Mouse (Mus musculus): Measurements from ENCODE around the gene Jph4. TPM values are rescaled to one million over a fixed set of nuclear protein-coding genes. Genes with fewer than 3 reads are reported as not detected.
A peak's percentile ranks its signal among the peaks of the same experiment; 100 is the strongest.

Jph4 gene
- polyA plus RNA-seq, 1 experiment from 2014 or later = 0.18 TPM

GRCm38 (mm10) chr14:55102253-55102785 is 14.4 kb downstream of the Jph4 start:
- 77% methylated on average over 15 of the region's 15 CpGs for WGBS
- H3K4me1 ChIP-seq (replicated peaks; ENCODE audit: control insufficient read depth, insufficient read depth, low read length) = peaks cover 12% of the 10 kb centered on the region
- H3K36me3 ChIP-seq (ENCODE audit: control insufficient read depth, insufficient read depth, low read length) = peaks cover 9% of the 10 kb centered on the region; the same call in 1 of the 2 replicates
- H3K4me3 ChIP-seq (ENCODE audit: low read length) = no peak overlapping the region
- ATAC-seq (ENCODE audit: low read depth) = no peak
- no peak overlapping the region for H3K27ac ChIP-seq (ENCODE audit: low read length)
- H3K9ac ChIP-seq (ENCODE audit: low read length) = no peak overlapping the region
- no peaks in the 10 kb centered on the region for H3K9me3 ChIP-seq (ENCODE audit: control insufficient read depth, low read length)
- H3K4me2 ChIP-seq (ENCODE audit: low read depth, low read length) = no peak overlapping the region
- H3K27me3 ChIP-seq (ENCODE audit: control insufficient read depth, insufficient read depth, low read depth, low read length) = no peaks in the 10 kb centered on the region

DNA sequence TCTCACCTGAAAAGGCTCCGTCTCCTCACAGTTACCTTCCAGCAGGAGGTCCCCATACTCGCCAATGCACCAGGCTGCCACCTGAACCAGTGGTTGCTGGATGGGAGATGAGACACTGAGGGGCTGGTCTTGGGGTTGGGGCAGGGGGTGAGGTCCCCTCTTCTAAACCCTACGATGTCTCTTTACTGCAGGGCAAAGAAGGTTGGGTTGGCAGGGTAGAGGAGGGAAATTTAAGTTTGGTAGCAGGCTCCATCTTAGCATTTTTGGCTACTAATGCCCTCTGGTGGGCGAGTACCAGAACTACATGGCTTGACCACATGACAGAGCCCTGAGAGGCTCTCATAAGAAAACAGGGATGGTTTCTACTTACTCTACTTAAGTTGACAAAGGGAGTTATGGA is 15.1 kb downstream of the Jph4 start:
- H3K36me3 ChIP-seq (ENCODE audit: control insufficient read depth, insufficient read depth, low read length) = peaks cover 10% of the 10 kb centered on the region; the same call in 1 of the 2 replicates
- H3K27me3 ChIP-seq (ENCODE audit: control insufficient read depth, insufficient read depth, low read depth, low read length) = no peaks in the 10 kb centered on the region
- H3K4me3 ChIP-seq (ENCODE audit: low read length) = no peak overlapping the region
- no peak for ATAC-seq (ENCODE audit: low read depth)
- WGBS = 48% methylated on average over 4 of the region's 4 CpGs
- H3K4me2 ChIP-seq (ENCODE audit: low read depth, low read length) = no peak overlapping the region
- no peaks in the 10 kb centered on the region for H3K9me3 ChIP-seq (ENCODE audit: control insufficient read depth, low read length)
- H3K27ac ChIP-seq (ENCODE audit: low read length) = no peak overlapping the region
- H3K4me1 ChIP-seq (replicated peaks; ENCODE audit: control insufficient read depth, insufficient read depth, low read length) = peaks cover 12% of the 10 kb centered on the region
- H3K9ac ChIP-seq (ENCODE audit: low read length) = no peak overlapping the region

GRCm38 (mm10) chr14:55098067-55098466 is 18.7 kb downstream of the Jph4 start:
- Histone ChIP-seq H3K9ac (ENCODE audit: low read length) (no peak overlapping the region), H3K27ac (ENCODE audit: low read length) (peak overlapping the region; percentile 75)

GRCm38 (mm10) chr14:55097646-55098045 is 19.1 kb downstream of the Jph4 start:
- Histone ChIP-seq H3K9ac (ENCODE audit: low read length) (no peak overlapping the region), H3K4me1 (replicated peaks; ENCODE audit: control insufficient read depth, insufficient read depth, low read length) (peaks cover 18% of the 10 kb centered on the region), H3K27me3 (ENCODE audit: control insufficient read depth, insufficient read depth, low read depth, low read length) (no peaks in the 10 kb centered on the region), H3K4me3 (ENCODE audit: low read length) (no peak overlapping the region), H3K27ac (ENCODE audit: low read length) (peak overlapping the region; percentile 75), H3K9me3 (ENCODE audit: control insufficient read depth, low read length) (no peaks in the 10 kb centered on the region), H3K4me2 (ENCODE audit: low read depth, low read length) (no peak overlapping the region), H3K36me3 (ENCODE audit: control insufficient read depth, insufficient read depth, low read length) (peaks cover 10% of the 10 kb centered on the region; the same call in 1 of the 2 replicates)
- no peak for ATAC-seq (ENCODE audit: low read depth)
- WGBS = 64% methylated on average over 10 of the region's 10 CpGs

More at GRCm38 (mm10) chr14:55098067-55098466, 18.7 kb downstream of the Jph4 start:
- Histone ChIP-seq H3K27me3 (ENCODE audit: control insufficient read depth, insufficient read depth, low read depth, low read length) (no peaks in the 10 kb centered on the region), H3K9me3 (ENCODE audit: control insufficient read depth, low read length) (no peaks in the 10 kb centered on the region), H3K4me1 (replicated peaks; ENCODE audit: control insufficient read depth, insufficient read depth, low read length) (peaks cover 18% of the 10 kb centered on the region), H3K36me3 (ENCODE audit: control insufficient read depth, insufficient read depth, low read length) (peaks cover 10% of the 10 kb centered on the region; the same call in 1 of the 2 replicates), H3K4me3 (ENCODE audit: low read length) (no peak overlapping the region), H3K4me2 (ENCODE audit: low read depth, low read length) (no peak overlapping the region)
- WGBS = 41% methylated on average over 4 of the region's 4 CpGs
- peak; percentile 54 for ATAC-seq (ENCODE audit: low read depth)

DNA sequence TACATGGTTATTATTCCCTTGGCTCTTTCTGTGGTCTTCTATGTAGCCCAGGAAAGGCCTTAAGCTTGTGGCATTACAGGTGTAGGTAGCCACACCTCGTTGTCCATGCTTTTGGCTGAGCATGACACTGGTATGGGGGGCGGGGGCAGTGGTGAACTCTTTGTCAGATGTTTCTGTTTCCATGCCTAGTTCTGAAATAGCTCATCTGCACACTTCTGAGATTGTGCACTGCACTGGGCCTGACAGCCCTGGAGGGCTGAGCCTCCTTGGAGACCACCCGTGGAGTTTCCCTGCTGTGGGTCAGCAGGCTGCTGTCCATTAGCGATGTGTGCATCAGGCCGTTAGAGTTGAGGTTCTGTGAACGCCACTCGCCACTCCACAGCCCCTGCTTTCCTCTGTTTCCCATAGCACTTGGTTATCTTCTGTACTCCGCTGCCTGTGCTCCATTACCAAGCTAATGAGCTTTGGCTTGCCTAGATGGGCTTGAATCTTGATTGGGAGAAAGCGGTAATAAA is 20.1 kb downstream of the Jph4 start:
- ATAC-seq (ENCODE audit: low read depth) = no peak
- Histone ChIP-seq H3K9ac (ENCODE audit: low read length) (peak overlapping the region; percentile 32), H3K4me2 (ENCODE audit: low read depth, low read length) (no peak overlapping the region), H3K27me3 (ENCODE audit: control insufficient read depth, insufficient read depth, low read depth, low read length) (no peaks in the 10 kb centered on the region), H3K4me3 (ENCODE audit: low read length) (no peak overlapping the region), H3K4me1 (replicated peaks; ENCODE audit: control insufficient read depth, insufficient read depth, low read length) (peaks cover 18% of the 10 kb centered on the region), H3K36me3 (ENCODE audit: control insufficient read depth, insufficient read depth, low read length) (peaks cover 10% of the 10 kb centered on the region; the same call in 1 of the 2 replicates), H3K27ac (ENCODE audit: low read length) (no peak overlapping the region), H3K9me3 (ENCODE audit: control insufficient read depth, low read length) (no peaks in the 10 kb centered on the region)
- 51% methylated on average over 9 of the region's 9 CpGs for WGBS

DNA sequence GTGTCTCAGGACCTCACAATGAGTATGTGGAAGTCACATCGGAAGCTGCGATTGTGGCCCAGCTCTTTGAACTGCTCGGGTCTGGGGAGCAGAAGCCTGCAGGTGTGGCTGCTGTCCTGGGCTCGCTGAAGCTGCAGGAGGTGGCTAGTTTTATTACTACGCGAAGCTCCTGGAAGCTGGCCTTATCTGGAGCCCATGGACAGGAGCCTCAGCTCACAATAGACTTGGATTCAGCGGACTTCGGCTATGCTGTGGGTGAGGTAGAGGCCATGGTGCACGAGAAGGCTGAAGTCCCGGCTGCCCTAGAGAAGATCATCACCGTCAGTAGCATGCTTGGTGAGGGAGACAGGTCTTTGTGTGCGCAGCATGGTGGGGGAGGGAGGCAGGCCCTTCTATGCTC is 21.1 kb downstream of the Jph4 start:
- H3K4me3 ChIP-seq (ENCODE audit: low read length) = peak overlapping the region; percentile 61
- no peaks in the 10 kb centered on the region; the same call in 1 of the 2 replicates for H3K27me3 ChIP-seq (ENCODE audit: control insufficient read depth, insufficient read depth, low read depth, low read length)
- peaks cover 10% of the 10 kb centered on the region; the same call in 1 of the 2 replicates for H3K36me3 ChIP-seq (ENCODE audit: control insufficient read depth, insufficient read depth, low read length)
- H3K27ac ChIP-seq (ENCODE audit: low read length) = no peak overlapping the region
- ATAC-seq (ENCODE audit: low read depth) = no peak
- peak overlapping the region; percentile 69 for H3K4me2 ChIP-seq (ENCODE audit: low read depth, low read length)
- peaks cover 27% of the 10 kb centered on the region for H3K4me1 ChIP-seq (replicated peaks; ENCODE audit: control insufficient read depth, insufficient read depth, low read length)
- no peaks in the 10 kb centered on the region for H3K9me3 ChIP-seq (ENCODE audit: control insufficient read depth, low read length)
- WGBS = 60% methylated on average over 12 of the region's 12 CpGs
- peak overlapping the region; percentile 76 for H3K9ac ChIP-seq (ENCODE audit: low read length)

GRCm38 (mm10) chr14:55095263-55095662 is 21.5 kb downstream of the Jph4 start:
- Histone ChIP-seq H3K9me3 (ENCODE audit: control insufficient read depth, low read length) (no peaks in the 10 kb centered on the region), H3K27ac (ENCODE audit: low read length) (no peak overlapping the region), H3K36me3 (ENCODE audit: control insufficient read depth, insufficient read depth, low read length) (peaks cover 10% of the 10 kb centered on the region; the same call in 1 of the 2 replicates), H3K27me3 (ENCODE audit: control insufficient read depth, insufficient read depth, low read depth, low read length) (no peaks in the 10 kb centered on the region; the same call in 1 of the 2 replicates), H3K9ac (ENCODE audit: low read length) (peak overlapping the region; percentile 76), H3K4me3 (ENCODE audit: low read length) (peak overlapping the region; percentile 61), H3K4me1 (replicated peaks; ENCODE audit: control insufficient read depth, insufficient read depth, low read length) (peaks cover 27% of the 10 kb centered on the region), H3K4me2 (ENCODE audit: low read depth, low read length) (peak overlapping the region; percentile 69)
- no peak for ATAC-seq (ENCODE audit: low read depth)
- WGBS = 45% methylated on average over 9 of the region's 9 CpGs

GRCm38 (mm10) chr14:55094704-55095231 is 22.0 kb downstream of the Jph4 start, which contains the start of gene Thtpa:
TSS of gene Thtpa (plus strand) at chr14:55094784.
- peaks cover 27% of the 10 kb centered on the region for H3K4me1 ChIP-seq (replicated peaks; ENCODE audit: control insufficient read depth, insufficient read depth, low read length)
- no peak within 1 kb of the TSS; the same call in 1 of the 2 replicates for H3K27ac ChIP-seq (ENCODE audit: low read length)
- no peaks in the 10 kb centered on the region for H3K9me3 ChIP-seq (ENCODE audit: control insufficient read depth, low read length)
- H3K36me3 ChIP-seq (ENCODE audit: control insufficient read depth, insufficient read depth, low read length) = peaks cover 10% of the 10 kb centered on the region; the same call in 1 of the 2 replicates
- ATAC-seq (ENCODE audit: low read depth) = peak; percentile 73
- peak within 1 kb of the TSS; percentile 69 for H3K4me2 ChIP-seq (ENCODE audit: low read depth, low read length)
- WGBS = under 1% methylated on average over 30 of the region's 30 CpGs
- H3K27me3 ChIP-seq (ENCODE audit: control insufficient read depth, insufficient read depth, low read depth, low read length) = no peaks in the 10 kb centered on the region; the same call in 1 of the 2 replicates
- peak within 1 kb of the TSS; percentile 61 for H3K4me3 ChIP-seq (ENCODE audit: low read length)
- H3K9ac ChIP-seq (ENCODE audit: low read length) = peak within 1 kb of the TSS; percentile 76

- Histone ChIP-seq H3K36me3 (ENCODE audit: control insufficient read depth, insufficient read depth, low read length) (peaks cover 10% of the 10 kb centered on the region; the same call in 1 of the 2 replicates), H3K9me3 (ENCODE audit: control insufficient read depth, low read length) (no peaks in the 10 kb centered on the region), H3K4me1 (replicated peaks; ENCODE audit: control insufficient read depth, insufficient read depth, low read length) (peaks cover 32% of the 10 kb centered on the region), H3K9ac (ENCODE audit: low read length) (no peak overlapping the region), H3K4me2 (ENCODE audit: low read depth, low read length) (peak overlapping the region; percentile 69; the same call in 1 of the 2 replicates), H3K27ac (ENCODE audit: low read length) (no peak overlapping the region), H3K27me3 (ENCODE audit: control insufficient read depth, insufficient read depth, low read depth, low read length) (no peaks in the 10 kb centered on the region; the same call in 1 of the 2 replicates), H3K4me3 (ENCODE audit: low read length) (no peak overlapping the region; the same call in 1 of the 2 replicates)
- WGBS = 40% methylated on average over 6 of the region's 6 CpGs
- no peak for ATAC-seq (ENCODE audit: low read depth)
Measured at GRCm38 (mm10) chr14:55093927-55094326, 22.8 kb downstream of the Jph4 start.
